ENCODE assay signal across 17 mouse cellular contexts in genomic region chr15:27633941-27634900, GRCm38 (mm10). TPM values are rescaled to one million over a fixed set of nuclear protein-coding genes. Genes with fewer than 3 reads are reported as not detected.
DNase-seq lines count a peak whose midpoint lies in the region; ATAC-seq and TF ChIP-seq lines count a peak whose summit lies in the region.
"Had no signal": no experiment of that assay in that cellular context is flagged by ENCODE, and none has a peak within 500 bp of the region (broad histone marks: within the 10 kb centered on the region; RNA-seq: fewer than 3 reads in every experiment).

No protein-coding gene starts in this region.

- no peak overlapping the region for H3K4me2 ChIP-seq in heart, embryonic 12.5 days
- H3K4me2 ChIP-seq in liver, embryonic 12.5 days: no peak overlapping the region
- H3K4me2 ChIP-seq in stomach, embryonic 16.5 days (ENCODE audit: low read depth, low read length): no peak overlapping the region
- H3K4me2 ChIP-seq: hindbrain, embryonic 12.5 days; intestine, embryonic 15.5 days; limb, embryonic 12.5 days; liver, embryonic 15.5 days; midbrain, embryonic 15.5 days had no signal

- H3K36me3 ChIP-seq in heart, embryonic 10.5 days: no peaks in the 10 kb centered on the region
- H3K36me3 ChIP-seq in heart, embryonic 12.5 days: no peaks in the 10 kb centered on the region
- no peaks in the 10 kb centered on the region for H3K36me3 ChIP-seq in liver, adult 2 months (ENCODE audit: control insufficient read depth, insufficient read depth, low read length)
- H3K36me3 ChIP-seq in liver, embryonic 12.5 days: no peaks in the 10 kb centered on the region
- no peaks in the 10 kb centered on the region for H3K36me3 ChIP-seq in stomach, embryonic 16.5 days (ENCODE audit: control insufficient read depth, insufficient read depth, low read length)
- H3K36me3 ChIP-seq: hindbrain, embryonic 12.5 days; intestine, embryonic 15.5 days; limb, embryonic 12.5 days; liver, embryonic 15.5 days; midbrain, embryonic 15.5 days had no signal

- peaks cover 8% of the 10 kb centered on the region for H3K79me2 ChIP-seq in liver, adult 2 months (ENCODE audit: control insufficient read depth, insufficient read depth, low read length)

- 74% methylated on average over 8 of the region's 8 CpGs for WGBS in heart, embryonic 10.5 days
- 72% methylated on average over 8 of the region's 8 CpGs for WGBS in heart, embryonic 12.5 days
- WGBS in liver, adult 2 months: 47% methylated on average over 8 of the region's 8 CpGs
- 67% methylated on average over 8 of the region's 8 CpGs for WGBS in liver, embryonic 12.5 days (ENCODE audit: insufficient replicate concordance)
- WGBS in stomach, embryonic 16.5 days: 59% methylated on average over 8 of the region's 8 CpGs

- peaks cover 9% of the 10 kb centered on the region for H3K4me1 ChIP-seq in heart, embryonic 10.5 days
- H3K4me1 ChIP-seq in heart, embryonic 12.5 days (replicated peaks): peaks cover 6% of the 10 kb centered on the region
- H3K4me1 ChIP-seq in liver, adult 2 months (ENCODE audit: control insufficient read depth, insufficient read depth, low read length): peaks cover 5% of the 10 kb centered on the region; the same call in 1 of the 2 replicates
- H3K4me1 ChIP-seq in liver, embryonic 12.5 days: peaks cover 14% of the 10 kb centered on the region
- peaks cover 8% of the 10 kb centered on the region for H3K4me1 ChIP-seq in stomach, embryonic 16.5 days (ENCODE audit: control insufficient read depth, insufficient read depth, low read length)

- no peak for TF ChIP-seq CTCF in liver, adult 2 months (IDR thresholded peaks at IDR 0.05; ENCODE audit: low read depth, low read length)
- no peak for TF ChIP-seq CTCF in brain, embryonic 14.5 days (IDR thresholded peaks at IDR 0.05; ENCODE audit: borderline replicate concordance, extremely low read depth, insufficient read depth, insufficient read length)

- H3K27me3 ChIP-seq in heart, embryonic 10.5 days (ENCODE audit: insufficient read depth, poor library complexity, severe bottlenecking): no peaks in the 10 kb centered on the region
- no peaks in the 10 kb centered on the region for H3K27me3 ChIP-seq in heart, embryonic 12.5 days (replicated peaks)
- no peaks in the 10 kb centered on the region for H3K27me3 ChIP-seq in liver, adult 2 months (ENCODE audit: control insufficient read depth, insufficient read depth, low read length)
- no peaks in the 10 kb centered on the region for H3K27me3 ChIP-seq in liver, embryonic 12.5 days (replicated peaks)
- H3K27me3 ChIP-seq in stomach, embryonic 16.5 days (ENCODE audit: control insufficient read depth, insufficient read depth, low read length): no peaks in the 10 kb centered on the region
- H3K27me3 ChIP-seq: hindbrain, embryonic 12.5 days; intestine, embryonic 15.5 days; limb, embryonic 12.5 days; liver, embryonic 15.5 days; midbrain, embryonic 15.5 days had no signal

- no peaks in the 10 kb centered on the region for H3K9me3 ChIP-seq in heart, embryonic 10.5 days
- no peaks in the 10 kb centered on the region for H3K9me3 ChIP-seq in heart, embryonic 12.5 days (replicated peaks)
- H3K9me3 ChIP-seq in liver, embryonic 12.5 days (replicated peaks): no peaks in the 10 kb centered on the region
- no peaks in the 10 kb centered on the region for H3K9me3 ChIP-seq in stomach, embryonic 16.5 days (replicated peaks; ENCODE audit: control insufficient read depth, low read length)
- H3K9me3 ChIP-seq: hindbrain, embryonic 12.5 days; intestine, embryonic 15.5 days; limb, embryonic 12.5 days; liver, embryonic 15.5 days; megakaryocyte, embryonic 14.5 days; midbrain, embryonic 15.5 days had no signal

- no peak overlapping the region for H3K27ac ChIP-seq in heart, embryonic 10.5 days
- H3K27ac ChIP-seq in heart, embryonic 12.5 days (ENCODE audit: poor library complexity, severe bottlenecking): no peak overlapping the region
- 0 out of 2 replicates have a peak overlapping the region, but pooled peaks have one; percentile 4 for H3K27ac ChIP-seq in liver, adult 2 months (replicated peaks; ENCODE audit: insufficient read depth, low read depth, low read length)
- H3K27ac ChIP-seq in liver, embryonic 12.5 days: no peak overlapping the region
- H3K27ac ChIP-seq in stomach, embryonic 16.5 days (ENCODE audit: low read length): peak overlapping the region; percentile 59
- H3K27ac ChIP-seq: hindbrain, embryonic 12.5 days; intestine, embryonic 15.5 days; limb, embryonic 12.5 days; liver, embryonic 15.5 days; midbrain, embryonic 15.5 days had no signal

- no peak overlapping the region for H3K4me3 ChIP-seq in heart, embryonic 10.5 days
- H3K4me3 ChIP-seq in heart, embryonic 12.5 days: no peak overlapping the region
- H3K4me3 ChIP-seq in liver, adult 2 months (ENCODE audit: insufficient read depth, low read depth, low read length): no peak overlapping the region
- no peak overlapping the region for H3K4me3 ChIP-seq in liver, embryonic 12.5 days
- H3K4me3 ChIP-seq in stomach, embryonic 16.5 days (replicated peaks; ENCODE audit: low read length): no peak overlapping the region
- H3K4me3 ChIP-seq: hindbrain, embryonic 12.5 days; intestine, embryonic 15.5 days; limb, embryonic 12.5 days; liver, embryonic 15.5 days; megakaryocyte, embryonic 14.5 days; midbrain, embryonic 15.5 days had no signal

- no peak for TF ChIP-seq POLR2A in liver, adult 2 months (IDR thresholded peaks at IDR 0.05; ENCODE audit: extremely low read depth, insufficient read depth, low read length)
- TF ChIP-seq POLR2A in brain, embryonic 14.5 days (IDR thresholded peaks at IDR 0.05; ENCODE audit: borderline replicate concordance, extremely low read depth, insufficient read depth, insufficient read length, poor library complexity, severe bottlenecking): no peak

- H3K9ac ChIP-seq in heart, embryonic 12.5 days: no peak overlapping the region
- H3K9ac ChIP-seq in liver, adult 2 months (ENCODE audit: low read depth, low read length): no peak overlapping the region
- no peak overlapping the region for H3K9ac ChIP-seq in liver, embryonic 12.5 days
- H3K9ac ChIP-seq in stomach, embryonic 16.5 days (ENCODE audit: low read length): no peak overlapping the region
- H3K9ac ChIP-seq: hindbrain, embryonic 12.5 days; intestine, embryonic 15.5 days; limb, embryonic 12.5 days; liver, embryonic 15.5 days; midbrain, embryonic 15.5 days had no signal

- ATAC-seq in heart, embryonic 12.5 days (ENCODE audit: insufficient number of reproducible peaks, low FRiP score): no peak
- ATAC-seq in liver, embryonic 12.5 days: no peak
- ATAC-seq in stomach, embryonic 16.5 days (ENCODE audit: insufficient read depth, low FRiP score): no peak
- ATAC-seq: forebrain, embryonic 14.5 days; intestine, embryonic 15.5 days; lung, postnatal 0 days; midbrain, embryonic 15.5 days had no signal

- peak; percentile 38 for DNase-seq in heart, embryonic 10.5 days (ENCODE audit: low spot score)
- DNase-seq in liver, adult 2 months (ENCODE audit: extremely low read depth, low read depth, low spot score): peak; percentile 68
- DNase-seq in brain, embryonic 14.5 days (ENCODE audit: low read depth): peak; percentile 32
- no peak for DNase-seq in cerebellum, adult 9-11 months
- DNase-seq: right cerebral cortex, adult 18-20 months; spleen, adult 18-20 months had no signal

RNA-seq across cellular contexts. Expression of gene Otulin, which starts 3.7 kb away (rescaled TPM):
- 25.0 and 28.3 TPM in 2 replicates for polyA plus RNA-seq in heart, embryonic 10.5 days (2016; fragmentation: Nextera tagmentation; extraction: Ambion mirVana)
- 26.2 and 27.4 TPM in 2 replicates for polyA plus RNA-seq in heart, embryonic 12.5 days (2016; fragmentation: Nextera tagmentation; extraction: Ambion mirVana)
- 29.7 and 33.4 TPM in 2 replicates for total RNA-seq in liver, adult 2 months (2014; rRNA removed)
- 49.3 and 58.0 TPM in 2 replicates for polyA plus RNA-seq in liver, adult 2 months (2012; rRNA removed)
- polyA plus RNA-seq in liver, embryonic 12.5 days (2016; fragmentation: Nextera tagmentation; extraction: Ambion mirVana): 33.1 and 35.0 TPM in 2 replicates
- 23.7 and 24.2 TPM in 2 replicates for polyA plus RNA-seq in brain, embryonic 14.5 days (2012; rRNA removed)
- polyA plus RNA-seq in stomach, embryonic 16.5 days (2015; fragmentation: Nextera tagmentation; extraction: Ambion mirVana): 9.3 and 11.0 TPM in 2 replicates

RNA-seq across cellular contexts. Expression of gene Otulinl, which starts 47.2 kb away (rescaled TPM):
- polyA plus RNA-seq in heart, embryonic 10.5 days (2016; fragmentation: Nextera tagmentation; extraction: Ambion mirVana): 3.9 and 4.2 TPM in 2 replicates
- 3.5 and 3.6 TPM in 2 replicates for polyA plus RNA-seq in heart, embryonic 12.5 days (2016; fragmentation: Nextera tagmentation; extraction: Ambion mirVana)
- 2.1 and 3.4 TPM in 2 replicates for total RNA-seq in liver, adult 2 months (2014; rRNA removed)
- 0.36 and 0.78 TPM in 2 replicates for polyA plus RNA-seq in liver, adult 2 months (2012; rRNA removed)
- polyA plus RNA-seq in liver, embryonic 12.5 days (2016; fragmentation: Nextera tagmentation; extraction: Ambion mirVana): 7.6 and 8.7 TPM in 2 replicates
- 3.6 and 4.9 TPM in 2 replicates for polyA plus RNA-seq in brain, embryonic 14.5 days (2012; rRNA removed)
- 19.3 and 20.2 TPM in 2 replicates for polyA plus RNA-seq in stomach, embryonic 16.5 days (2015; fragmentation: Nextera tagmentation; extraction: Ambion mirVana)

Comparison
In these comparisons a context has a peak if more than half of its experiments do, and no peak if none do; other contexts are left out.
1. H3K27ac ChIP-seq: peak in liver, adult 2 months (single experiment) and stomach, embryonic 16.5 days (single experiment); none in heart, embryonic 10.5 days (single experiment), heart, embryonic 12.5 days (single experiment) and liver, embryonic 12.5 days (single experiment).